Mouse (Mus musculus): ENCODE measurements around the gene Bmpr1b.
"Not testable (repeated sequence)": the region's sequence is repeated elsewhere in the genome, so short reads cannot be mapped to it uniquely, and the experiment has no call there.

GRCm38 (mm10) chr3:142191627-142192026 lies 22.4 kb upstream of the Bmpr1b start:
- not testable (repeated sequence) for TF ChIP-seq CTCF (IDR thresholded peaks at IDR 0.05; ENCODE audit: borderline replicate concordance, insufficient read depth, low read depth, low read length); POLR2A (IDR thresholded peaks at IDR 0.05; ENCODE audit: borderline replicate concordance, insufficient read depth, low read length)

All from cerebellum, adult 2 months (tissue).